Mouse (Mus musculus) olfactory bulb, adult 2 months (tissue): Measurements from ENCODE around the gene Insr.

Experiments used
- CTCF ChIP-seq: fragments of 200-500 bp; IDR thresholded peaks from 2 replicates; pipeline ENCODE4 v1.5.1; 2012; ENCODE audit warnings: low read depth, mild to moderate bottlenecking, low read length, moderate library complexity; ENCODE audit not compliant: insufficient read depth
- POLR2A ChIP-seq: fragments of 200-500 bp; IDR thresholded peaks from 2 replicates; pipeline ENCODE4 v1.6.1; 2012; ENCODE audit warnings: mild to moderate bottlenecking, low read depth, low read length, moderate library complexity; ENCODE audit not compliant: insufficient read depth

DNA sequence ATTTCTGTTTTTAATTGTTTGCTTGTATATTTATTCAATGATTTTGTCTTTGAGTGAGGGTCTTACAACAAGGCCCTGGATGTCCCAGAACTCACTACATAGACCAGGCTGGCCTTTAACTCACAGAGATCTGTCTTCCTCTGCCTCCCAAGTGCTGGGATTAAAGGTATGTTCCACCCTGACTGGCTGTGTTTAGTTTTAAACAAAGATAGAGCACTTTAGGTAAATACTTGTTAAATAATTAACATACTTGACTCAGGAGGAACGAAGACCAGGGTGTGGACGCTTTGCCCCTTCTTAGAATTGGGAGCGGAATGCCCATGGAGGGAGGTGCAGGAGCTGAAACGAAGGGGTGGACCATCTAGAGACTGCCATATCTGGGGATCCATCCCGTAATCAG lies 37.2 kb upstream of the Insr start:
- TF ChIP-seq POLR2A: no peak
- TF ChIP-seq CTCF: no peak
